Mouse (Mus musculus) MEL (cell line): Measurements from ENCODE around the gene Rnf19b. TPM values are rescaled to one million over a fixed set of nuclear protein-coding genes. Genes with fewer than 3 reads are reported as not detected.

ENCODE experiments used
- DNase-seq: peaks from one replicate; pipeline ENCODE4 v3.0.0; 2011; ENCODE audit warnings: low read depth, low spot score
- H3K27ac ChIP-seq: 2 replicates; pipeline ENCODE4 v1.5.1; 2012; ENCODE audit warnings: low read depth, mild to moderate bottlenecking, control low read depth, low read length, moderate library complexity; ENCODE audit not compliant: control insufficient read depth
- H3K27me3 ChIP-seq, 2 experiments: fragments of 150-350 bp in 1 of 2; sonication (generic) in 1 of 2; 2 replicates each; pipeline ENCODE4 v1.6.1; 2012; ENCODE audit warnings: low read length in 2 of 2, mild to moderate bottlenecking in 2 of 2, improper control_type of control experiment in 1 of 2, moderate library complexity in 1 of 2; ENCODE audit not compliant: insufficient read depth in 2 of 2, control insufficient read depth in 1 of 2
- H3K36me3 ChIP-seq, 2 experiments: 2 replicates each; pipeline ENCODE4 v1.6.1; 2012 to 2014; ENCODE audit warnings: low read length in 2 of 2, improper control_type of control experiment in 1 of 2, inconsistent platforms in 1 of 2, mild to moderate bottlenecking in 1 of 2; ENCODE audit not compliant: insufficient read depth in 2 of 2, control insufficient read depth in 1 of 2
- H3K4me1 ChIP-seq, 2 experiments: fragments of 150-350 bp in 1 of 2; sonication (generic) in 1 of 2; 2 replicates each; pipeline ENCODE4 v1.6.1; 2012; ENCODE audit warnings: low read length in 2 of 2, improper control_type of control experiment in 1 of 2, mild to moderate bottlenecking in 1 of 2; ENCODE audit not compliant: insufficient read depth in 2 of 2, control insufficient read depth in 1 of 2
- H3K4me3 ChIP-seq, 2 experiments: fragments of 150-350 bp in 1 of 2; sonication (generic) in 1 of 2; 2 replicates each; pipeline ENCODE4 v1.5.1; 2012; ENCODE audit warnings: low read depth in 2 of 2, low read length in 2 of 2, mild to moderate bottlenecking in 2 of 2, moderate library complexity in 2 of 2, control low read depth in 1 of 2, improper control_type of control experiment in 1 of 2; ENCODE audit not compliant: control insufficient read depth in 1 of 2, insufficient read depth in 1 of 2
- H3K79me2 ChIP-seq: 2 replicates; pipeline ENCODE4 v1.6.1; 2012; ENCODE audit warnings: mild to moderate bottlenecking, low read length, moderate library complexity; ENCODE audit not compliant: control insufficient read depth, poor library complexity, insufficient read depth
- H3K9ac ChIP-seq: 2 replicates; pipeline ENCODE4 v1.6.1; 2012; ENCODE audit warnings: low read depth, mild to moderate bottlenecking, control low read depth, low read length, moderate library complexity; ENCODE audit not compliant: control insufficient read depth, poor library complexity, severe bottlenecking
- H3K9me3 ChIP-seq: fragments of 150-350 bp; sonication (generic); replicated peaks from 2 replicates; pipeline ENCODE4 v1.6.1; 2012; ENCODE audit warnings: mild to moderate bottlenecking, low read length, improper control_type of control experiment, moderate library complexity; ENCODE audit not compliant: insufficient read depth
- E2F4 ChIP-seq: IDR thresholded peaks from 2 replicates; pipeline ENCODE4 v1.6.1; 2011; ENCODE audit warnings: low read depth, low read length, improper control_type of control experiment, borderline replicate concordance
- EP300 ChIP-seq, 2 experiments: IDR thresholded peaks; 2 replicates each; pipeline ENCODE4 v1.6.1; 2011; ENCODE audit warnings: improper control_type of control experiment in 2 of 2, low read length in 2 of 2, low read depth in 1 of 2, mild to moderate bottlenecking in 1 of 2
- GATA1 ChIP-seq: IDR thresholded peaks from 2 replicates; pipeline ENCODE4 v1.6.1; 2011; ENCODE audit warnings: low read depth, low read length, improper control_type of control experiment
- MXI1 ChIP-seq: IDR thresholded peaks from 2 replicates; pipeline ENCODE4 v1.6.1; 2011; ENCODE audit warnings: mild to moderate bottlenecking, low read depth, low read length, improper control_type of control experiment
- MYB ChIP-seq: IDR thresholded peaks from 2 replicates; pipeline ENCODE4 v1.6.1; 2011; ENCODE audit warnings: mild to moderate bottlenecking, low read depth, low read length, improper control_type of control experiment
- NRF1 ChIP-seq: IDR thresholded peaks from 2 replicates; pipeline ENCODE4 v1.6.1; 2014; ENCODE audit warnings: low read depth, mild to moderate bottlenecking, inconsistent platforms, low read length, improper control_type of control experiment, moderate library complexity; ENCODE audit not compliant: poor library complexity, insufficient read depth, severe bottlenecking
- ZNF384 ChIP-seq: IDR thresholded peaks from 2 replicates; pipeline ENCODE4 v1.6.1; 2012; ENCODE audit warnings: low read depth, mild to moderate bottlenecking, inconsistent platforms, low read length, improper control_type of control experiment
- polyA plus RNA-seq, 2 experiments: library from polyadenylated mRNA; stranded (reverse) in 1 of 2; unstranded in 1 of 2; fragments of >175 nt in 1 of 2; fragments of >200 nt in 1 of 2; gene quantifications; 2 replicates each; pipeline versions ENCODE4 v1.2.1 to v1.2.4; 2012; ENCODE audit warnings: low replicate concordance in 2 of 2, low read depth in 1 of 2; ENCODE audit not compliant: insufficient read length in 2 of 2, insufficient read depth in 1 of 2, missing spikeins in 1 of 2
- total RNA-seq: library from RNA; depleted of rRNA; stranded (reverse); fragments of 300-350 nt; gene quantifications from 2 replicates; pipeline ENCODE4 v1.2.3, GENCODE M21; 2012

Gene Rnf19b
- total and polyA plus RNA-seq, 3 experiments: 26.3 to 30.0 TPM; not detected in 1

DNA sequence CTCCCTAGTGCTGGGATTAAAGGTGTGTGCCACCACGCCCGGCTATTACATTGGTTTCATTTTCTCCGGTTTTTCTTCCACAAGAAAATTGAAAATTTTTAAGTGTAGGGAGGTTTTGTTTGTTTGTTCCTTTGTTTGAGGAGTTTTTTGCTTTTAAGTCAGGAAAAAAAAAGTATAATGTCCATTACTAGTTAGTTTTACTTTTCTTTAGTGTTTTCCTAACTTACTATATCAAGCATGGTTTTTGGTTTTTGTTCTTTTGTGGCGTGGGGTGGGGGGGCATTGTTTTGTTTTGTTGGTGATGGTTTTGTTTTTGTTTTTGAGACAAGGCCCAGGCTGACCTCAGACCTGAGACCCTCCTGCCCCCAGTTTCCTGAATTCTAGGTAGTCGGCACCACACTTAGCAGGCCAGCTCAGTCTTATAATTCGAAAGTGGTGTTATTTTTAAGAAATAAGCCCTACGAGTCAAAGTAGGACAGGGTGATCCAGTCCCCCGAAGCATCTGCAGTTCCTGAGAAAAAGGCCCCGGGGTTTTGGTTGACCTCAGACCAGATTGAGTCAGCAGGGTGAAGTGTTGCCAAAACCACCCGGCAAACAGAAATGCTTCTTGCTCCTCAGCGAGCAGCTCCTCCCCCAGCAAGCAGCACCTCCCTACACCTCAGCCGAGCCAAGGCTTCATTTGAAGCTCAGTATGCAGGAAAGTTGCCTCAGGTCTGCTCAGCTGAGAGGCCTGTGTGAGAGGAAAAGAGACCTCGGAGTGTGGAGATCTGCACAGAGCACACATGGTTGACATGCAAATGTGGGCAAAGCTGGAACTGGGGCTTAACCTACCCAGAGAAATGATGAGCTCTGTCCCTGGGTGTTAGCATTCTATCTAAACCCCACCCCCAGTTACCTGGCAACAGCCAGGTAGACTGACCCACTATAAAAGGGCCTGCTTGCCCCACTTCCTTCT, 23.1 kb upstream of the Rnf19b start:
- Histone ChIP-seq H3K27ac (no peak overlapping the region), H3K27me3 (peaks cover 0 to 2% of the 10 kb centered on the region in 2 experiments; a peak in 2 of 4 replicates), H3K4me3 (no peak overlapping the region; a peak in 1 of 4 replicates), H3K9ac (no peak overlapping the region), H3K79me2 (no peaks in the 10 kb centered on the region), H3K4me1 (peaks cover 4 to 31% of the 10 kb centered on the region in 2 experiments), H3K9me3 (no peaks in the 10 kb centered on the region), H3K36me3 (peaks cover 0 to 17% of the 10 kb centered on the region in 2 experiments; a peak in 2 of 4 replicates)
- TF ChIP-seq GATA1: no peak
- DNase-seq: peak; percentile 67

DNA sequence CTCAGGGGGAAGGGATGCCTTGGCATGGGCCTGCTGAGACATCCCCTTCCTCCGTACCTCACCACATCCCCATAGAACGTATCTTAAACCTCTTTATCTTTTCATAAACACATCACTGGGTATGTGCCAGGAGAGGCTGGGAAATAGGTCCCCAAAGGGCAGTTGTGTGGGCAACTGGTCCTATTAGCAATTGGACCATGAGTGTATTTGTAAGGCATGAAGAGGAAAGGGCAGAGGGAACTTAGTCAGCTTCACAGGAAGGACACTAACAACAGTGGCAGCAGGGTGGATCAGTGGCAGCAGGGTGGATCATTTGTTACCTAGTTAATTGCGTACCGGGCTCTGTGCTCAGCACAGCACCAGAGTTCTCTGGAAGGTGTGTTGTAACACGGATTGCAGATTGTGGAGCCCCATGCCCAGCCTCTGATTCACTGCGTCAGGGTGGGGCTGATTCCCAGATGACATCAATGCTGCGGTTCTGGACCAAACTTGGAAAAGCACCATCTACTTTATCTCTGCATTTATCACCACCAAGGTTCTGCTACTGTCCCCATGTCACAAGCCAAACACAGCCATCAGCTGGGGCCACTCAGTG, 22.1 kb upstream of the Rnf19b start:
- Histone ChIP-seq H3K4me3 (no peak overlapping the region), H3K27me3 (peaks cover 0 to 3% of the 10 kb centered on the region in 2 experiments; a peak in 2 of 4 replicates), H3K79me2 (no peaks in the 10 kb centered on the region), H3K4me1 (peaks cover 4 to 31% of the 10 kb centered on the region in 2 experiments), H3K36me3 (peaks cover 0 to 17% of the 10 kb centered on the region in 2 experiments; a peak in 2 of 4 replicates), H3K9ac (no peak overlapping the region), H3K9me3 (no peaks in the 10 kb centered on the region), H3K27ac (no peak overlapping the region)
- TF ChIP-seq MYB (no peak), E2F4 (no peak), EP300 (IDR thresholded peaks at IDR 0.05; ENCODE audit: low read depth in 1 of 2, low read length in 2 of 2) (0 out of 4 replicates have a peak, but pooled peaks of 1 of the 2 experiments have one; percentile 16), MXI1 (no peak)
- DNase-seq: no peak

GRCm38 (mm10) chr4:129047721-129048421, 10.2 kb upstream of the Rnf19b start:
- no peaks in the 10 kb centered on the region; a peak in 1 of 4 replicates for H3K27me3 ChIP-seq
- H3K9ac ChIP-seq: peak overlapping the region; percentile 27; the same call in 1 of the 2 replicates
- H3K9me3 ChIP-seq: no peaks in the 10 kb centered on the region
- no peak for TF ChIP-seq E2F4
- no peak for TF ChIP-seq NRF1
- peak; percentile 86 for TF ChIP-seq ZNF384
- peaks cover 11 to 33% of the 10 kb centered on the region in 2 experiments for H3K4me1 ChIP-seq
- peak overlapping the region in 1 of 2 experiments; percentile 56; a peak in 2 of 4 replicates for H3K4me3 ChIP-seq
- no peaks in the 10 kb centered on the region for H3K79me2 ChIP-seq
- no peak overlapping the region for H3K27ac ChIP-seq
- DNase-seq: no peak
- H3K36me3 ChIP-seq: peaks cover 0 to 31% of the 10 kb centered on the region in 2 experiments; a peak in 2 of 4 replicates
